Mouse (Mus musculus) liver, embryonic 15.5 days (tissue): ENCODE results near the gene Trappc1. TPM values are rescaled to one million over a fixed set of nuclear protein-coding genes. Genes with fewer than 3 reads are reported as not detected.

ENCODE experiments used
- ATAC-seq: fragments of 200-750 bp; cut with Nextera tagmentation; 2 replicates; pipeline ENCODE4 v1.8.0; 2017; ENCODE audit warnings: moderate number of reproducible peaks, mild to moderate bottlenecking, moderate library complexity; ENCODE audit not compliant: insufficient read depth
- H3K27ac ChIP-seq: fragments of 300-500 bp; sonication (generic); replicated peaks from 2 replicates; pipeline ENCODE4 v1.5.1; 2015; ENCODE audit warnings: mild to moderate bottlenecking, inconsistent platforms
- H3K27me3 ChIP-seq: fragments of 300-500 bp; sonication (generic); 2 replicates; pipeline ENCODE4 v1.6.1; 2015; ENCODE audit warnings: mild to moderate bottlenecking, inconsistent platforms
- H3K36me3 ChIP-seq: fragments of 300-500 bp; sonication (generic); replicated peaks from 2 replicates; pipeline ENCODE4 v1.6.1; 2015; ENCODE audit warnings: moderate library complexity, mild to moderate bottlenecking, inconsistent platforms
- H3K4me1 ChIP-seq: fragments of 300-500 bp; sonication (generic); replicated peaks from 2 replicates; pipeline ENCODE4 v1.6.1; 2015; ENCODE audit warnings: inconsistent platforms
- H3K4me2 ChIP-seq: fragments of 300-500 bp; sonication (generic); 2 replicates; pipeline ENCODE4 v1.6.1; 2015; ENCODE audit warnings: moderate library complexity, mild to moderate bottlenecking, inconsistent platforms
- H3K4me3 ChIP-seq: fragments of 300-500 bp; sonication (generic); replicated peaks from 2 replicates; pipeline ENCODE4 v1.5.1; 2015; ENCODE audit warnings: mild to moderate bottlenecking, inconsistent platforms
- H3K9ac ChIP-seq: fragments of 300-500 bp; sonication (generic); 2 replicates; pipeline ENCODE4 v1.6.1; 2015; ENCODE audit warnings: moderate library complexity, mild to moderate bottlenecking, inconsistent platforms
- H3K9me3 ChIP-seq: fragments of 300-500 bp; sonication (generic); replicated peaks from 2 replicates; pipeline ENCODE4 v1.6.1; 2016; ENCODE audit warnings: inconsistent platforms
- WGBS: fragments of 180-500 bp; shearing (Covaris S2); methylation state at CpG from one replicate; pipeline ENCODE4 v1.1.7; 2015; ENCODE audit warnings: mixed read lengths; ENCODE audit not compliant: insufficient replicate concordance; 5-methylcytosine and 5-hydroxymethylcytosine counted together
- polyA plus RNA-seq: library from polyadenylated mRNA; unstranded; fragments of >200 nt; fragmentation: Nextera tagmentation; extraction: Ambion mirVana; gene quantifications from 2 replicates; pipeline ENCODE4 v1.2.1, GENCODE M21; 2015

Gene Trappc1
- polyA plus RNA-seq, 1 experiment from 2014 or later: 77.7 TPM

GRCm38 (mm10) chr11:69364376-69364775 is 40.6 kb downstream of the Trappc1 start:
- Histone ChIP-seq H3K4me2 (peak overlapping the region; percentile 29), H3K27me3 (peaks cover 54% of the 10 kb centered on the region), H3K36me3 (no peaks in the 10 kb centered on the region), H3K27ac (peak overlapping the region; percentile 71), H3K4me1 (peaks cover 42% of the 10 kb centered on the region), H3K9ac (no peak overlapping the region), H3K9me3 (no peaks in the 10 kb centered on the region), H3K4me3 (0 out of 2 replicates have a peak overlapping the region, but pooled peaks have one; percentile 2)
- 45% methylated on average over 8 of the region's 8 CpGs for WGBS
- peak; percentile 37; the same call in 1 of the 2 replicates for ATAC-seq

- Histone ChIP-seq H3K4me2 (peak overlapping the region; percentile 29; the same call in 1 of the 2 replicates), H3K9me3 (no peaks in the 10 kb centered on the region), H3K27ac (peak overlapping the region; percentile 71), H3K4me1 (peaks cover 46% of the 10 kb centered on the region), H3K9ac (no peak overlapping the region), H3K36me3 (no peaks in the 10 kb centered on the region), H3K27me3 (peaks cover 60% of the 10 kb centered on the region), H3K4me3 (0 out of 2 replicates have a peak overlapping the region, but pooled peaks have one; percentile 2)
- ATAC-seq: peak; percentile 53
- WGBS: 37% methylated on average over 6 of the region's 6 CpGs
These were observed 41.1 kb downstream of the Trappc1 start for GRCm38 (mm10) chr11:69364910-69365309.

GRCm38 (mm10) chr11:69365722-69366121 is 41.9 kb downstream of the Trappc1 start:
- no peak for ATAC-seq
- 46% methylated on average over 6 of the region's 6 CpGs for WGBS

GRCm38 (mm10) chr11:69366157-69366854 is 42.5 kb downstream of the Trappc1 start:
- peak; percentile 55 for ATAC-seq
- peak overlapping the region; percentile 71 for H3K27ac ChIP-seq
- H3K9me3 ChIP-seq: no peaks in the 10 kb centered on the region
- peaks cover 71% of the 10 kb centered on the region for H3K27me3 ChIP-seq
- H3K4me2 ChIP-seq: peak overlapping the region; percentile 95
- H3K4me1 ChIP-seq: peaks cover 56% of the 10 kb centered on the region
- H3K4me3 ChIP-seq: peak overlapping the region; percentile 76
- peak overlapping the region; percentile 54; the same call in 1 of the 2 replicates for H3K9ac ChIP-seq
- H3K36me3 ChIP-seq: no peaks in the 10 kb centered on the region
- WGBS: 2% methylated on average over 26 of the region's 26 CpGs

More at GRCm38 (mm10) chr11:69365722-69366121, 41.9 kb downstream of the Trappc1 start:
- H3K4me3 ChIP-seq: peak overlapping the region; percentile 76
- H3K4me1 ChIP-seq: peaks cover 50% of the 10 kb centered on the region
- H3K27me3 ChIP-seq: peaks cover 65% of the 10 kb centered on the region
- no peaks in the 10 kb centered on the region for H3K36me3 ChIP-seq
- H3K9me3 ChIP-seq: no peaks in the 10 kb centered on the region
- H3K4me2 ChIP-seq: peak overlapping the region; percentile 95
- peak overlapping the region; percentile 71 for H3K27ac ChIP-seq
- 0 out of 2 replicates have a peak overlapping the region, but pooled peaks have one; percentile 54 for H3K9ac ChIP-seq

GRCm38 (mm10) chr11:69366855-69367615 is 43.3 kb downstream of the Trappc1 start:
- Histone ChIP-seq H3K9me3 (no peaks in the 10 kb centered on the region), H3K4me1 (peaks cover 63% of the 10 kb centered on the region), H3K4me3 (peak overlapping the region; percentile 76), H3K9ac (peak overlapping the region; percentile 85), H3K27me3 (peaks cover 77% of the 10 kb centered on the region), H3K36me3 (no peaks in the 10 kb centered on the region), H3K27ac (peak overlapping the region; percentile 63), H3K4me2 (peak overlapping the region; percentile 95)
- no peak for ATAC-seq
- 2% methylated on average over 22 of the region's 22 CpGs for WGBS

GRCm38 (mm10) chr11:69367616-69368355 is 44.0 kb downstream of the Trappc1 start:
- Histone ChIP-seq H3K36me3 (no peaks in the 10 kb centered on the region), H3K4me3 (peak overlapping the region; percentile 76), H3K4me2 (peak overlapping the region; percentile 95), H3K27ac (peak overlapping the region; percentile 82), H3K9me3 (no peaks in the 10 kb centered on the region), H3K9ac (peak overlapping the region; percentile 85; the same call in 1 of the 2 replicates), H3K4me1 (peaks cover 71% of the 10 kb centered on the region), H3K27me3 (peaks cover 78% of the 10 kb centered on the region)
- WGBS: 3% methylated on average over 22 of the region's 22 CpGs
- ATAC-seq: no peak

GRCm38 (mm10) chr11:69368356-69369214 is 44.8 kb downstream of the Trappc1 start:
- Histone ChIP-seq H3K9ac (peak overlapping the region; percentile 85), H3K27me3 (peaks cover 77% of the 10 kb centered on the region), H3K4me1 (peaks cover 78% of the 10 kb centered on the region), H3K9me3 (no peaks in the 10 kb centered on the region), H3K4me2 (peak overlapping the region; percentile 95), H3K36me3 (0 out of 2 replicates have a peak, but pooled peaks cover 3% of the 10 kb centered on the region), H3K4me3 (peak overlapping the region; percentile 76), H3K27ac (peak overlapping the region; percentile 82)
- WGBS: under 1% methylated on average over 89 of the region's 106 CpGs
- ATAC-seq: no peak

- peaks cover 70% of the 10 kb centered on the region for H3K27me3 ChIP-seq
- no peak for ATAC-seq
- WGBS: 4% methylated on average over 22 of the region's 34 CpGs
- H3K9ac ChIP-seq: peak within 1 kb of the TSS; percentile 85
- H3K36me3 ChIP-seq: 0 out of 2 replicates have a peak, but pooled peaks cover 3% of the 10 kb centered on the region
- H3K27ac ChIP-seq: peak within 1 kb of the TSS; percentile 82
- peak within 1 kb of the TSS; percentile 95 for H3K4me2 ChIP-seq
- peaks cover 84% of the 10 kb centered on the region for H3K4me1 ChIP-seq
- H3K9me3 ChIP-seq: no peaks in the 10 kb centered on the region
- H3K4me3 ChIP-seq: peak within 1 kb of the TSS; percentile 76
These were observed 45.6 kb downstream of the Trappc1 start, which contains the start of gene Chd3 for GRCm38 (mm10) chr11:69369215-69369989. Gene Chd3, minus strand, starts transcription at chr11:69369406.

GRCm38 (mm10) chr11:69369990-69370816 is 46.4 kb downstream of the Trappc1 start:
- peaks cover 65% of the 10 kb centered on the region for H3K27me3 ChIP-seq
- peaks cover 84% of the 10 kb centered on the region for H3K4me1 ChIP-seq
- H3K4me2 ChIP-seq: peak overlapping the region; percentile 95
- peak overlapping the region; percentile 76; the same call in 1 of the 2 replicates for H3K4me3 ChIP-seq
- no peak overlapping the region for H3K9ac ChIP-seq
- no peaks in the 10 kb centered on the region for H3K9me3 ChIP-seq
- H3K27ac ChIP-seq: peak overlapping the region; percentile 95
- no peak for ATAC-seq
- H3K36me3 ChIP-seq: 0 out of 2 replicates have a peak, but pooled peaks cover 3% of the 10 kb centered on the region
- WGBS: 39% methylated on average over 2 of the region's 2 CpGs
